Mouse (Mus musculus): Measurements from ENCODE around the gene Klhl41. TPM values are rescaled to one million over a fixed set of nuclear protein-coding genes. Genes with fewer than 3 reads are reported as not detected.
"Not testable (repeated sequence)": the region's sequence is repeated elsewhere in the genome, so short reads cannot be mapped to it uniquely, and the experiment has no call there.

Klhl41 gene
- polyA plus RNA-seq, 1 experiment = 0.16 TPM

GRCm38 (mm10) chr2:69668414-69668813 lies 1.5 kb upstream of the Klhl41 start:
- Histone ChIP-seq H3K4me1 (ENCODE audit: control insufficient read depth, insufficient read depth, low read length) (no peaks in the 10 kb centered on the region), H3K4me3 (replicated peaks; ENCODE audit: insufficient read depth, low read depth, low read length) (no peak overlapping the region), H3K27me3 (ENCODE audit: control insufficient read depth, insufficient read depth, low read length) (no peaks in the 10 kb centered on the region), H3K27ac (ENCODE audit: insufficient read depth, low read length) (no peak overlapping the region)
- DNase-seq = no peak
- TF ChIP-seq CTCF (IDR thresholded peaks at IDR 0.05; ENCODE audit: borderline replicate concordance, insufficient read depth, low read depth, low read length) (no peak), POLR2A (IDR thresholded peaks at IDR 0.05; ENCODE audit: borderline replicate concordance, insufficient read depth, low read length) (no peak)
- 74% methylated on average over 6 of the region's 6 CpGs for WGBS

DNA sequence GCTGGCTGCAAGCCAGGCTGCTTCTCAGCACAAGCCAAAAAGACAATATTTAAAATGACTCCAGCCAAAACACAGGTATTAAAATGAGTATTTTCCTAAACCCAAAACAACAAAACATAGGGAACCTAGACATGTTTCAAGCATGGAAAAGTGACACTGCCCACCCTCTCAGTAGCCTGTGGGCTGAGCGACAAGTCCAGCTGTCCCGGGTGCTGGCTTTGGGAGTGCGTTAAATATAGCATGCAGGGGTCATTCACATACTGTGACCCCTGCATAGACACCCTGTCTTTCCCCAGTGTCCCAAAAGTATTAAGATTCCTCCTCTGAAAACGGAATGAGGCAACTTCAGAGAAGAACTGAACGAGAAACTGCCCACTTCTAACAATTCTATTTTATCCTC lies 3.8 kb downstream of the Klhl41 start:
- Histone ChIP-seq H3K27ac (ENCODE audit: insufficient read depth, low read length) (no peak overlapping the region), H3K4me1 (ENCODE audit: control insufficient read depth, insufficient read depth, low read length) (no peaks in the 10 kb centered on the region), H3K4me3 (replicated peaks; ENCODE audit: insufficient read depth, low read depth, low read length) (no peak overlapping the region), H3K27me3 (ENCODE audit: control insufficient read depth, insufficient read depth, low read length) (no peaks in the 10 kb centered on the region)
- WGBS = 44% methylated on average over 5 of the region's 5 CpGs
- TF ChIP-seq CTCF (IDR thresholded peaks at IDR 0.05; ENCODE audit: borderline replicate concordance, insufficient read depth, low read depth, low read length) (no peak), POLR2A (IDR thresholded peaks at IDR 0.05; ENCODE audit: borderline replicate concordance, insufficient read depth, low read length) (no peak)
- no peak for DNase-seq

DNA sequence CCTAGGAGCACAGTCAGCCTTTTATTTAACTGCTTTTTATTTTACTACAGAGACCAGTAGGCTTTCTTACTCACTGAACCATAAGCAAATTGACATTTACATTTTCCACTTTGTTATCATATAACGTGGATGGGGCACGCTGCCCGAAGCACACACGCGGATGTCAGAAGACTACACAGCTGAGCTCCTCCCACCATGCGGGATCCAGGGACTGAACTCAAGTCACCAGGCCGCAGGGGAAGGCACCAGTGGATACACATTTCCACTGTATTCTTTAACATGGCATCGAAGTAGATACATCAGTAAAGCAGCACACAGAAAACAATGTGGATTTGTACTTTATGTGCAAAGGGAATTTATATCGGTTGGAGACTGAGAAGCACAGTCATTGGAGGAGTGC lies 5.3 kb downstream of the Klhl41 start:
- Histone ChIP-seq H3K4me1 (ENCODE audit: control insufficient read depth, insufficient read depth, low read length) (no peaks in the 10 kb centered on the region), H3K27ac (ENCODE audit: insufficient read depth, low read length) (no peak overlapping the region), H3K27me3 (ENCODE audit: control insufficient read depth, insufficient read depth, low read length) (no peaks in the 10 kb centered on the region; the same call in 1 of the 2 replicates), H3K4me3 (replicated peaks; ENCODE audit: insufficient read depth, low read depth, low read length) (no peak overlapping the region)
- DNase-seq = no peak
- TF ChIP-seq POLR2A (IDR thresholded peaks at IDR 0.05; ENCODE audit: borderline replicate concordance, insufficient read depth, low read length) (no peak), CTCF (IDR thresholded peaks at IDR 0.05; ENCODE audit: borderline replicate concordance, insufficient read depth, low read depth, low read length) (no peak)
- WGBS = 62% methylated on average over 9 of the region's 9 CpGs

DNA sequence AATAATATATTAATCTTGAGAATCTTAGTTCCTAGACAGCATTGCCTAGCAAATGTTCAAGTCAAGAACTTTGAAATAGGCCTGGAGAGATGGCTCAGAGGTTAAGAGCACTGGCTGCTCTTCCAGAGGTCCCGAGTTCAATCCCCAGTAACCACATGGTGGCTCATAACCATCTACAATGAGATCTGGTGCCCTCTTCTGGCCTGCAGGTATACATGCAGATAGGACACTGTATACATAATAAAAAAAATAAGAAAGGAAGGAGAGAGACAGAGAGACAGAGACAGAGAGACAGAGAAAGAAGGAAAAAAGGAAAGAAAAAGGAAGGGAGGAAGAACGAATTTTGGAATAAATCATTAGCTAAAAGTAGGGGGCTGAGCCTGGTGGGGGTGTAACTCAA lies 6.8 kb downstream of the Klhl41 start:
- TF ChIP-seq POLR2A (IDR thresholded peaks at IDR 0.05; ENCODE audit: borderline replicate concordance, insufficient read depth, low read length) = no peak
- no peak for TF ChIP-seq CTCF (IDR thresholded peaks at IDR 0.05; ENCODE audit: borderline replicate concordance, insufficient read depth, low read depth, low read length)
- H3K27ac ChIP-seq (ENCODE audit: insufficient read depth, low read length) = no peak overlapping the region
- H3K27me3 ChIP-seq (ENCODE audit: control insufficient read depth, insufficient read depth, low read length) = no peaks in the 10 kb centered on the region; the same call in 1 of the 2 replicates
- no peak for DNase-seq
- H3K4me1 ChIP-seq (ENCODE audit: control insufficient read depth, insufficient read depth, low read length) = no peaks in the 10 kb centered on the region
- H3K4me3 ChIP-seq (replicated peaks; ENCODE audit: insufficient read depth, low read depth, low read length) = no peak overlapping the region
- 64% methylated on average over 2 of the region's 2 CpGs for WGBS

- H3K4me3 ChIP-seq (replicated peaks; ENCODE audit: insufficient read depth, low read depth, low read length); DNase-seq: not testable (repeated sequence)
- WGBS = 89% methylated on average over 2 of the region's 2 CpGs
Observed at GRCm38 (mm10) chr2:69677215-69677614, 7.3 kb downstream of the Klhl41 start.

GRCm38 (mm10) chr2:69679990-69680389 lies 10.1 kb downstream of the Klhl41 start:
- DNase-seq = no peak
- 66% methylated on average over 6 of the region's 6 CpGs for WGBS

More at GRCm38 (mm10) chr2:69677215-69677614, 7.3 kb downstream of the Klhl41 start:
- H3K27ac ChIP-seq (ENCODE audit: insufficient read depth, low read length); H3K4me1 ChIP-seq (ENCODE audit: control insufficient read depth, insufficient read depth, low read length); H3K27me3 ChIP-seq (ENCODE audit: control insufficient read depth, insufficient read depth, low read length): not testable (repeated sequence)

GRCm38 (mm10) chr2:69681931-69682330 lies 12.0 kb downstream of the Klhl41 start:
- no peak for TF ChIP-seq POLR2A (IDR thresholded peaks at IDR 0.05; ENCODE audit: borderline replicate concordance, insufficient read depth, low read length)
- no peak for TF ChIP-seq CTCF (IDR thresholded peaks at IDR 0.05; ENCODE audit: borderline replicate concordance, insufficient read depth, low read depth, low read length)
- WGBS = 82% methylated on average over 4 of the region's 4 CpGs
- no peaks in the 10 kb centered on the region for H3K4me1 ChIP-seq (ENCODE audit: control insufficient read depth, insufficient read depth, low read length)
- H3K4me3 ChIP-seq (replicated peaks; ENCODE audit: insufficient read depth, low read depth, low read length) = no peak overlapping the region
- H3K27me3 ChIP-seq (ENCODE audit: control insufficient read depth, insufficient read depth, low read length) = no peaks in the 10 kb centered on the region; the same call in 1 of the 2 replicates
- no peak for DNase-seq
- H3K27ac ChIP-seq (ENCODE audit: insufficient read depth, low read length) = no peak overlapping the region

More at GRCm38 (mm10) chr2:69679990-69680389, 10.1 kb downstream of the Klhl41 start:
- Histone ChIP-seq H3K4me3 (replicated peaks; ENCODE audit: insufficient read depth, low read depth, low read length) (no peak overlapping the region), H3K27ac (ENCODE audit: insufficient read depth, low read length) (no peak overlapping the region), H3K27me3 (ENCODE audit: control insufficient read depth, insufficient read depth, low read length) (no peaks in the 10 kb centered on the region; the same call in 1 of the 2 replicates), H3K4me1 (ENCODE audit: control insufficient read depth, insufficient read depth, low read length) (no peaks in the 10 kb centered on the region)
- no peak for TF ChIP-seq POLR2A (IDR thresholded peaks at IDR 0.05; ENCODE audit: borderline replicate concordance, insufficient read depth, low read length)
- TF ChIP-seq CTCF (IDR thresholded peaks at IDR 0.05; ENCODE audit: borderline replicate concordance, insufficient read depth, low read depth, low read length) = no peak

GRCm38 (mm10) chr2:69683036-69683805 lies 13.3 kb downstream of the Klhl41 start:
- no peak for TF ChIP-seq POLR2A (IDR thresholded peaks at IDR 0.05; ENCODE audit: borderline replicate concordance, insufficient read depth, low read length)
- TF ChIP-seq CTCF (IDR thresholded peaks at IDR 0.05; ENCODE audit: borderline replicate concordance, insufficient read depth, low read depth, low read length) = no peak
- Histone ChIP-seq H3K4me3 (replicated peaks; ENCODE audit: insufficient read depth, low read depth, low read length) (no peak overlapping the region), H3K27me3 (ENCODE audit: control insufficient read depth, insufficient read depth, low read length) (no peaks in the 10 kb centered on the region; the same call in 1 of the 2 replicates), H3K4me1 (ENCODE audit: control insufficient read depth, insufficient read depth, low read length) (no peaks in the 10 kb centered on the region), H3K27ac (ENCODE audit: insufficient read depth, low read length) (no peak overlapping the region)
- 23% methylated on average over 13 of the region's 13 CpGs for WGBS
- DNase-seq = no peak

Data from cerebellum, adult 2 months (tissue).